Mouse (Mus musculus): ENCODE data around the gene Bhlhe40.

- TF ChIP-seq CTCF (IDR thresholded peaks at IDR 0.05) (no peak), POLR2A (IDR thresholded peaks at IDR 0.05; ENCODE audit: insufficient read depth, low read depth, low read length) (no peak), EP300 (IDR thresholded peaks at IDR 0.05; ENCODE audit: insufficient read depth, low read depth, low read length) (no peak)
Measured at GRCm38 (mm10) chr6:108705957-108706356, 45.5 kb downstream of the Bhlhe40 start.

Data from heart, adult 2 months (tissue).